Mouse (Mus musculus) liver, adult 2 months (tissue): ENCODE results near the gene Lsm2.
"Not testable (repeated sequence)": the region's sequence is repeated elsewhere in the genome, so short reads cannot be mapped to it uniquely, and the experiment has no call there.

ENCODE experiments used
- CTCF ChIP-seq: fragments of 200-500 bp; IDR thresholded peaks from 2 replicates; pipeline ENCODE4 v1.5.1; 2011; ENCODE audit warnings: low read depth, low read length, control low read depth
- POLR2A ChIP-seq: fragments of 200-500 bp; IDR thresholded peaks from 2 replicates; pipeline ENCODE4 v1.6.1; 2011; ENCODE audit warnings: low read length, control low read depth; ENCODE audit not compliant: insufficient read depth; ENCODE audit errors: extremely low read depth

DNA sequence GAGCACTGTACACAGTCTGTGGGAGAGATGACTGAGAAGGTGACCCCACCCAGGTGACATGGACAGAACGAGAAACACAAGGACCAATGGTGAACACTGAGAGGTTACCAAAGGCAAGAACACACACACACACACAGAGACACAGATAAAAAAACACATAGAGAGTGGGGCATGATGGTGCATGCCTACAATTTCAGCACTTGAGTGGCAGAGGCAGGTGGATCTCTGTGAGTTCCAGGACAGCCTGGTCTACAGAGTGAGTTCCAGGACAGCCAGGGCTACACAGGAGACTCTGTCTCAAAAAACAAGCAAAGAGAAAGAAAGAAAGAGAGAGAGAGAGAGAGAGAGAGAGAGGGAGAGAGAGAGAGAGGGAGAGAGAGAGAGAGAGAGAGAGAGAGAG is 52.0 kb downstream of the Lsm2 start:
- not testable (repeated sequence) for TF ChIP-seq CTCF, POLR2A
